Mouse (Mus musculus) heart, adult 18-20 months (tissue): Measurements from ENCODE around the gene Tfcp2. TPM values are rescaled to one million over a fixed set of nuclear protein-coding genes. Genes with fewer than 3 reads are reported as not detected.

ENCODE experiments used
- total RNA-seq, 2 experiments: library from RNA; stranded (reverse); gene quantifications; 2 replicates each; pipeline ENCODE4 v1.2.3; 2021

The Tfcp2 gene
- total RNA-seq, 2 experiments from 2014 or later, result 11.3 to 14.7 TPM

Other genes with a start within 250 kb of the Tfcp2 start
- gene Mettl7a1, start 247.9 kb downstream of the Tfcp2 start, total RNA-seq, result 10 to 100 TPM; 46.0 to 60.5 TPM
- gene Mettl7a3, start 217.1 kb downstream of the Tfcp2 start, total RNA-seq, result under 1 TPM in 1 of 2 experiments, not detected in 1; 0.18 TPM
- not detected for gene Methig1, start 198.9 kb downstream of the Tfcp2 start, total RNA-seq
- 1 to 10 TPM; 1.1 to 1.5 TPM for gene Mettl7a2, start 198.8 kb downstream of the Tfcp2 start, total RNA-seq
- not detected for gene Higd1c, start 187.5 kb downstream of the Tfcp2 start, total RNA-seq
- gene Gm5475, start 129.9 kb downstream of the Tfcp2 start, total RNA-seq, result not detected
- gene Slc11a2, start 126.9 kb downstream of the Tfcp2 start, total RNA-seq, result 10 to 100 TPM; 37.8 to 44.5 TPM
- 10 to 100 TPM; 10.2 to 23.2 TPM for gene Letmd1, start 83.0 kb downstream of the Tfcp2 start, total RNA-seq
- 1 to 10 TPM; 1.9 to 2.6 TPM for gene Csrnp2, start 56.5 kb downstream of the Tfcp2 start, total RNA-seq
- 10 to 100 TPM; 11.1 to 14.2 TPM for gene Pou6f1, start 48.0 kb upstream of the Tfcp2 start, total RNA-seq
- gene Dazap2, start 63.3 kb upstream of the Tfcp2 start, total RNA-seq, result 100 to 1,000 TPM; 152 to 194 TPM
- 10 to 100 TPM; 11.3 to 18.5 TPM for gene Smagp, start 84.9 kb upstream of the Tfcp2 start, total RNA-seq
- gene Bin2, start 117.5 kb upstream of the Tfcp2 start, total RNA-seq, result 1 to 10 TPM; 1.6 to 5.1 TPM
- 1 to 10 TPM; 1.3 TPM for gene Cela1, start 135.9 kb upstream of the Tfcp2 start, total RNA-seq
- gene Galnt6, start 177.4 kb upstream of the Tfcp2 start, total RNA-seq, result 1 to 10 TPM in 1 of 2 experiments, under 1 TPM in 1; 0.62 to 1.3 TPM
- gene Slc4a8, start 209.7 kb upstream of the Tfcp2 start, total RNA-seq, result 1 to 10 TPM; 1.9 to 4.8 TPM